Mouse (Mus musculus): Measurements from ENCODE around the gene Chd1.
"Not testable (repeated sequence)": the region's sequence is repeated elsewhere in the genome, so short reads cannot be mapped to it uniquely, and the experiment has no call there.

Gene Chd1

GRCm38 (mm10) chr17:15731706-15732105 is 26.9 kb downstream of the Chd1 start:
- no peak for DNase-seq (ENCODE audit: extremely low read depth, insufficient read length, low spot score)

GRCm38 (mm10) chr17:15737346-15737917 is 32.7 kb downstream of the Chd1 start:
- DNase-seq (ENCODE audit: extremely low read depth, insufficient read length, low spot score) = no peak

- peak; percentile 41 for DNase-seq (ENCODE audit: extremely low read depth, insufficient read length, low spot score)
Measured at GRCm38 (mm10) chr17:15741836-15742235, 37.1 kb downstream of the Chd1 start.

GRCm38 (mm10) chr17:15742953-15743352 is 38.2 kb downstream of the Chd1 start:
- DNase-seq (ENCODE audit: extremely low read depth, insufficient read length, low spot score) = no peak

GRCm38 (mm10) chr17:15743379-15743778 is 38.6 kb downstream of the Chd1 start:
- DNase-seq (ENCODE audit: extremely low read depth, insufficient read length, low spot score) = no peak

- no peak for DNase-seq (ENCODE audit: extremely low read depth, insufficient read length, low spot score)
Measured at GRCm38 (mm10) chr17:15746696-15747095, 41.9 kb downstream of the Chd1 start.

- no peak for DNase-seq (ENCODE audit: extremely low read depth, insufficient read length, low spot score)
Measured at GRCm38 (mm10) chr17:15748022-15748421, 43.3 kb downstream of the Chd1 start.

- not testable (repeated sequence) for DNase-seq (ENCODE audit: extremely low read depth, insufficient read length, low spot score)
Measured at GRCm38 (mm10) chr17:15751264-15751663, 46.5 kb downstream of the Chd1 start.

- no peak for DNase-seq (ENCODE audit: extremely low read depth, insufficient read length, low spot score)
Measured at GRCm38 (mm10) chr17:15761191-15761590, 56.4 kb downstream of the Chd1 start.

GRCm38 (mm10) chr17:15769081-15769724 is 64.4 kb downstream of the Chd1 start:
- DNase-seq (ENCODE audit: extremely low read depth, insufficient read length, low spot score) = peak; percentile 23

GRCm38 (mm10) chr17:15773956-15774355 is 69.2 kb downstream of the Chd1 start:
- DNase-seq (ENCODE audit: extremely low read depth, insufficient read length, low spot score) = no peak

- no peak for DNase-seq (ENCODE audit: extremely low read depth, insufficient read length, low spot score)
Measured at GRCm38 (mm10) chr17:15774565-15775215, 69.9 kb downstream of the Chd1 start.

- DNase-seq (ENCODE audit: extremely low read depth, insufficient read length, low spot score) = no peak
Measured at GRCm38 (mm10) chr17:15776349-15776748, 71.6 kb downstream of the Chd1 start.

GRCm38 (mm10) chr17:15777979-15778378 is 73.2 kb downstream of the Chd1 start:
- no peak for DNase-seq (ENCODE audit: extremely low read depth, insufficient read length, low spot score)

GRCm38 (mm10) chr17:15787036-15787435 is 82.3 kb downstream of the Chd1 start:
- DNase-seq (ENCODE audit: extremely low read depth, insufficient read length, low spot score) = no peak

- DNase-seq (ENCODE audit: extremely low read depth, insufficient read length, low spot score) = no peak
Measured at GRCm38 (mm10) chr17:15790716-15791115, 85.9 kb downstream of the Chd1 start.

GRCm38 (mm10) chr17:15799195-15799793 is 94.5 kb downstream of the Chd1 start:
- no peak for DNase-seq (ENCODE audit: extremely low read depth, insufficient read length, low spot score)

- no peak for DNase-seq (ENCODE audit: extremely low read depth, insufficient read length, low spot score)
Measured at GRCm38 (mm10) chr17:15804008-15804812, 99.4 kb downstream of the Chd1 start.

GRCm38 (mm10) chr17:15807295-15807984 is 102.7 kb downstream of the Chd1 start:
- no peak for DNase-seq (ENCODE audit: extremely low read depth, insufficient read length, low spot score)

GRCm38 (mm10) chr17:15808015-15808414 is 103.2 kb downstream of the Chd1 start:
- no peak for DNase-seq (ENCODE audit: extremely low read depth, insufficient read length, low spot score)

Measured in 3134 (cell line).